Mouse (Mus musculus) erythroblast, embryonic 14.5 days (primary cell): Measurements from ENCODE around the gene Olfr658.

ENCODE experiments used
- GATA1 ChIP-seq: IDR thresholded peaks from 2 replicates; pipeline ENCODE4 v1.6.1; 2012; ENCODE audit warnings: low read length, inconsistent platforms, mixed read lengths
- TAL1 ChIP-seq: IDR thresholded peaks from 3 replicates; pipeline ENCODE4 v1.6.1; 2012; ENCODE audit warnings: low read length, inconsistent platforms, mixed read lengths

- TF ChIP-seq TAL1 (no peak), GATA1 (no peak)
These were observed at the start of gene Olfr658 for GRCm38 (mm10) chr7:104646841-104647482.
